Mouse (Mus musculus) liver, adult 2 months (tissue): ENCODE results near the gene Hsd3b1. TPM values are rescaled to one million over a fixed set of nuclear protein-coding genes. Genes with fewer than 3 reads are reported as not detected.

Experiments used
- DNase-seq: peaks from one replicate; pipeline ENCODE4 v3.0.0-alpha.2; 2011; ENCODE audit warnings: low read depth, low spot score; ENCODE audit errors: extremely low read depth
- H3K27ac ChIP-seq: fragments of 200-500 bp; replicated peaks from 2 replicates; pipeline ENCODE4 v1.5.1; 2012; ENCODE audit warnings: low read depth, mild to moderate bottlenecking, control low read depth, inconsistent platforms, low read length; ENCODE audit not compliant: insufficient read depth
- H3K27me3 ChIP-seq: fragments of 200-500 bp; 2 replicates; pipeline ENCODE4 v1.6.1; 2012; ENCODE audit warnings: mild to moderate bottlenecking, moderate library complexity, low read length, inconsistent platforms; ENCODE audit not compliant: control insufficient read depth, insufficient read depth
- H3K36me3 ChIP-seq: fragments of 200-500 bp; 2 replicates; pipeline ENCODE4 v1.6.1; 2012; ENCODE audit warnings: low read length, inconsistent platforms; ENCODE audit not compliant: control insufficient read depth, insufficient read depth
- H3K4me1 ChIP-seq: fragments of 200-500 bp; 2 replicates; pipeline ENCODE4 v1.6.1; 2011; ENCODE audit warnings: low read length; ENCODE audit not compliant: control insufficient read depth, insufficient read depth
- H3K4me3 ChIP-seq: fragments of 200-500 bp; 2 replicates; pipeline ENCODE4 v1.5.1; 2011; ENCODE audit warnings: low read depth, mild to moderate bottlenecking, control low read depth, low read length, moderate library complexity; ENCODE audit not compliant: insufficient read depth
- H3K79me2 ChIP-seq: fragments of 200-500 bp; 2 replicates; pipeline ENCODE4 v1.6.1; 2012; ENCODE audit warnings: inconsistent platforms, mild to moderate bottlenecking, low read length, moderate library complexity; ENCODE audit not compliant: control insufficient read depth, insufficient read depth
- H3K9ac ChIP-seq: fragments of 200-500 bp; 2 replicates; pipeline ENCODE4 v1.6.1; 2012; ENCODE audit warnings: low read depth, mild to moderate bottlenecking, control low read depth, inconsistent platforms, low read length
- CTCF ChIP-seq: fragments of 200-500 bp; IDR thresholded peaks from 2 replicates; pipeline ENCODE4 v1.5.1; 2011; ENCODE audit warnings: low read depth, low read length, control low read depth
- POLR2A ChIP-seq: fragments of 200-500 bp; IDR thresholded peaks from 2 replicates; pipeline ENCODE4 v1.6.1; 2011; ENCODE audit warnings: low read length, control low read depth; ENCODE audit not compliant: insufficient read depth; ENCODE audit errors: extremely low read depth
- WGBS: fragments of 180-500 bp; shearing (Covaris S2); methylation state at CpG from one replicate; pipeline ENCODE4 v1.1.7; 2018; 5-methylcytosine and 5-hydroxymethylcytosine counted together
- polyA plus RNA-seq: library from polyadenylated mRNA; depleted of rRNA; stranded (reverse); fragments of >200 nt; gene quantifications from 2 replicates; pipeline ENCODE4 v1.2.3, GENCODE M21; 2012
- total RNA-seq: library from RNA; depleted of rRNA; stranded (reverse); fragments of >200 nt; gene quantifications from 2 replicates; pipeline ENCODE4 v1.2.3, GENCODE M21; 2014

Hsd3b1 gene
- total and polyA plus RNA-seq, 2 experiments: 0.46 to 0.65 TPM

GRCm38 (mm10) chr3:98855160-98855559 is 4.4 kb downstream of the Hsd3b1 start:
- H3K4me3 ChIP-seq: no peak overlapping the region
- DNase-seq: no peak
- H3K36me3 ChIP-seq: no peaks in the 10 kb centered on the region
- H3K27me3 ChIP-seq: peaks cover 6% of the 10 kb centered on the region; the same call in 1 of the 2 replicates
- H3K4me1 ChIP-seq: peaks cover 12% of the 10 kb centered on the region
- no peak overlapping the region for H3K9ac ChIP-seq
- 85% methylated on average over 3 of the region's 3 CpGs for WGBS
- TF ChIP-seq POLR2A: no peak
- no peak for TF ChIP-seq CTCF
- no peaks in the 10 kb centered on the region for H3K79me2 ChIP-seq
- H3K27ac ChIP-seq: no peak overlapping the region

GRCm38 (mm10) chr3:98853685-98854084 is 5.9 kb downstream of the Hsd3b1 start:
- 4% methylated on average over 1 of the region's 1 CpGs for WGBS
- Histone ChIP-seq H3K4me3 (no peak overlapping the region), H3K4me1 (peaks cover 9% of the 10 kb centered on the region), H3K36me3 (no peaks in the 10 kb centered on the region), H3K27ac (no peak overlapping the region), H3K9ac (no peak overlapping the region), H3K27me3 (peaks cover 6% of the 10 kb centered on the region; the same call in 1 of the 2 replicates), H3K79me2 (no peaks in the 10 kb centered on the region)
- TF ChIP-seq CTCF (no peak), POLR2A (no peak)
- peak; percentile 86 for DNase-seq

GRCm38 (mm10) chr3:98853051-98853450 is 6.5 kb downstream of the Hsd3b1 start:
- no peak for DNase-seq
- WGBS: 92% methylated on average over 3 of the region's 3 CpGs
- H3K27me3 ChIP-seq: peaks cover 7% of the 10 kb centered on the region; the same call in 1 of the 2 replicates
- H3K4me1 ChIP-seq: peaks cover 9% of the 10 kb centered on the region
- H3K36me3 ChIP-seq: no peaks in the 10 kb centered on the region
- H3K79me2 ChIP-seq: no peaks in the 10 kb centered on the region
- H3K4me3 ChIP-seq: no peak overlapping the region
- no peak overlapping the region for H3K9ac ChIP-seq
- no peak for TF ChIP-seq POLR2A
- TF ChIP-seq CTCF: no peak
- no peak overlapping the region for H3K27ac ChIP-seq

- H3K27ac ChIP-seq: no peak overlapping the region
- no peak for DNase-seq
- no peaks in the 10 kb centered on the region for H3K36me3 ChIP-seq
- H3K27me3 ChIP-seq: peaks cover 9% of the 10 kb centered on the region; the same call in 1 of the 2 replicates
- no peak for TF ChIP-seq CTCF
- TF ChIP-seq POLR2A: no peak
- no peak overlapping the region for H3K9ac ChIP-seq
- no peaks in the 10 kb centered on the region for H3K79me2 ChIP-seq
- H3K4me3 ChIP-seq: no peak overlapping the region
- WGBS: 89% methylated on average over 6 of the region's 6 CpGs
- H3K4me1 ChIP-seq: peaks cover 9% of the 10 kb centered on the region
These were observed 7.0 kb downstream of the Hsd3b1 start for GRCm38 (mm10) chr3:98852631-98853030.

GRCm38 (mm10) chr3:98851853-98852252 is 7.7 kb downstream of the Hsd3b1 start:
- no peaks in the 10 kb centered on the region for H3K36me3 ChIP-seq
- no peaks in the 10 kb centered on the region for H3K79me2 ChIP-seq
- H3K27ac ChIP-seq: no peak overlapping the region
- peaks cover 9% of the 10 kb centered on the region for H3K4me1 ChIP-seq
- H3K9ac ChIP-seq: no peak overlapping the region
- no peak for DNase-seq
- no peak for TF ChIP-seq POLR2A
- TF ChIP-seq CTCF: no peak
- H3K27me3 ChIP-seq: peaks cover 9% of the 10 kb centered on the region; the same call in 1 of the 2 replicates
- no peak overlapping the region for H3K4me3 ChIP-seq
- WGBS: 83% methylated on average over 2 of the region's 2 CpGs

GRCm38 (mm10) chr3:98850262-98850661 is 9.3 kb downstream of the Hsd3b1 start:
- H3K27ac ChIP-seq: no peak overlapping the region
- 30% methylated on average over 5 of the region's 5 CpGs for WGBS
- H3K79me2 ChIP-seq: no peaks in the 10 kb centered on the region
- H3K9ac ChIP-seq: no peak overlapping the region
- TF ChIP-seq POLR2A (no peak), CTCF (no peak)
- no peaks in the 10 kb centered on the region for H3K36me3 ChIP-seq
- peaks cover 9% of the 10 kb centered on the region; the same call in 1 of the 2 replicates for H3K27me3 ChIP-seq
- H3K4me1 ChIP-seq: peaks cover 9% of the 10 kb centered on the region
- peak; percentile 66 for DNase-seq
- no peak overlapping the region for H3K4me3 ChIP-seq
